Mouse (Mus musculus) heart, adult 18-20 months (tissue): Measurements from ENCODE around the gene CK137956. TPM values are rescaled to one million over a fixed set of nuclear protein-coding genes. Genes with fewer than 3 reads are reported as not detected.

Source experiments
- DNase-seq, 2 experiments: peaks; one replicate each; pipeline ENCODE4 v3.0.0; 2021 to 2022; ENCODE audit warnings: mixed read lengths in 1 of 2
- long read RNA-seq, 2 experiments: library from polyadenylated mRNA; stranded (forward); transcript quantifications; one replicate each; pipeline ENCODE4 v2.0.0; 2021
- total RNA-seq, 2 experiments: library from RNA; stranded (reverse); gene quantifications; 2 replicates each; pipeline ENCODE4 v1.2.3; 2021

The CK137956 gene
- not detected for total RNA-seq
- long read RNA-seq, experiment 1: 0 reads
- long read RNA-seq, experiment 2: 0 reads

DNA sequence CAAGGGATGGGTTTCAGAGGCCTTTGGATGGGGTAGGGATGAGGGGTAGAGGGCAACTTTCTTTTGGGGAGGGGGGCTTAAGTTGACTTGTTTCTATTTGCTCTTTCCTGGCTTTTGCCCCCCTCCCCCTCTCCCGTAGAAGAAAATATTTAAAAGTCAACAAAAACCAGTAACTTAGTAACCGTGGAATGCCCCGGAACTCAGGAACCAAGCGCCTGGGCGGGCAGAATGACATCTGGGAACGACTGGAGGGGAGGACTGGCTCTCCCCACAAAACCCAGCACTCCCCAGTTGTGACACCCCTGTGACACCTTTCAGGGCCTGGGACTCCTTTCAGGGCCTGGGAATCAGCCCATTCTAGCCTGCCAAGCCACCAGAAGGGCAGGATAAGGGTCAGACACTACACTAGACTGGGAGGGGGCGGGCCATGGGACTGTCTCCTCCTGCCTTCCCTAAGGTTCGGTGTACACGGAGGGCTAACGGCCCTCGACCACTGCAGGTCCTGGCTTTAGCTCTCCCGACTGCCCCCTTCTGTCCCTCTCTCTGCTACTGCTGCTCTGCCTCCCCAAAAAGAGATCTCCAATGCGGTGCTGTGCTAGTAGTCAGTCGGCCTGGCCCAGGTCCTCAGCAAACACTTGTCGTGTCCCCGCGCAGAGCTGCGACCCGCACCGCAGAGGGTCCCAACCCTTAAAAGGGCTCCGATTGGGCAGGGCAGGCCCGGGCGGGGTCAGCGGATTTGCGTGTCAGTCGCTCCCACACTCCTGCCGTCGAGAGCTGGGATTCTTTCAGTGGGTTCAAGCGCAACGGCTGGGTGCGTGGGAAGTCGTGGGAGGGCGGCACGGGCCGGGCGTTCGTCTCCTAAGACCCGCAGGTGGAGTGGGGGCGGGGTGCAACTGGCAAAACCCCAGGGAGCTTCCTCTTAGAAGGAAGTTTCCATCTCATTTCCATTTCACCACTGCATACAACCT lies at the start of gene CK137956:
Gene CK137956 (minus strand): TSS at position 51 of the 968 bp plus-strand sequence.
- no peak for DNase-seq

DNA sequence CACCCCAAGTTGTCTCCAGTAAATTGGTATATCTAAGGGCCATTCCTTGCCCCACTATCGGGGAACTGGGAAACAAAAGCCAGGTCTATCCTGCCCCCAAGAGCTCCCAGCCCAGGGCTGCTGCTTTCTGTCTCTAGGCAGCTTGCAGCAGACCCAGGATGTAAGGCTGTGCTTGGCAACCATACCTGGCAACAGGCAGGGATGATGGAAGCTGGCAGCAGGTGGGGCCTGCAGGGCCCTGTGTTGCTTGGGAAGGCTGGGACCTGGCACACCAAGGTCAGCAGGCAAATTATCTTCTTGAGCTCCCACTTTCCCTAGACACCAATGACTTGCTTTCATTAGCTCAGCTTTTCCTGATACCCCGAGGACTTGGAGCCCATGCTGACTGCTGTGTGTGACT lies 48.7 kb upstream of the CK137956 start:
- no peak for DNase-seq

DNA sequence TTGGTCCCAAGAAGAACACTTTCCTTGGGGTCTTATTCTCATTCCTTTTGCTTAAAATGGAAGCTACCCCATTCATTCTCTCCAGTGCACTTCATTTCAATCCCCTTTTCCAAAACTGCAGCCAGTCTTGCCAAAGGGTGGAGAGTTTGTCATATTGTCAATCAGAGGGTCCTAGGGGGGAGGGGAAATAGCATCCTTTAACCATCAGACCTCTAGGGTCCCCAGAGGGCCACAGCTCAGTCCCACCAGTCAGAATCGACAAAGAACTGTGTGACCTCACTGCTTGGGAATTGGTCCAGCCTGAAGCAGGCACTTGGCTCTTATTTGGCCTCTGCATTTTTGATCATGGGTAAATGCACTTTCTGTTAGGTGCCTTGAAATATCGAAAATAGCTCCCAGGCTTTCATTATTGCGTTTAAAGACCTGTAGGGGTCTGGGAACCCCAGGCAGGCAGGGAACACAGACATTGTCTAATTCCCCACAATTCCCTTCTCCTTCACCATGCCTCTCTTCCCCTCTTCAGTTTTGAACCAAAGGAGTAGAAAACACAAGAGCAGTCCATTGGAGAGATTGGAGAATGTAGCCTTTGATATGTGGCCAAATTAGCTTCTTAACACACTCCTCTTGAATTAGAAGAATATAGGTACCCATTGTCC lies 34.2 kb upstream of the CK137956 start:
- no peak for DNase-seq

DNA sequence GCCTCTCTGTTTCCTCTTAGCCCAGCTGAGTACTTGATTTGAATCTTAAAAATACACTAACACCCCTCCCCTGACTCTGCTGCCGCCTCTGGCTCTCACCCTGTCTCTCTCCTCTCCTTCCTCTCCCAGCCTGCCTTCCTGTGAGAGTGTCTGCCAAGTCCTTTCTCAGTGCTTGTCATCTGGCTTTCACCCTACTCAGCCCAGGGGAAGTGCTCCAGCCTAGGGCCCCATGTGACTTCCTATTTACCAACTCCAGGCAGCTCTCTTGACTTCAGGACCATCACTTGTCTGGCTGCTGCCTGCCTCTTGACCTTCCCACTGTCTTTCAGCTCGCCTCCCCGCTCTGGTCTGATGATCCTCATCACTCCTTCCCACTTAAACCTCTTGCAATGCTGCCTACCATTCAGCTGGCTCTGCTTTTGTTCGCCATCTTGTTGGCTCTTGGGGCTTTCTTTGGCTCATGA lies 31.9 kb upstream of the CK137956 start:
- peak in 1 of 2 experiments; percentile 3 for DNase-seq

DNA sequence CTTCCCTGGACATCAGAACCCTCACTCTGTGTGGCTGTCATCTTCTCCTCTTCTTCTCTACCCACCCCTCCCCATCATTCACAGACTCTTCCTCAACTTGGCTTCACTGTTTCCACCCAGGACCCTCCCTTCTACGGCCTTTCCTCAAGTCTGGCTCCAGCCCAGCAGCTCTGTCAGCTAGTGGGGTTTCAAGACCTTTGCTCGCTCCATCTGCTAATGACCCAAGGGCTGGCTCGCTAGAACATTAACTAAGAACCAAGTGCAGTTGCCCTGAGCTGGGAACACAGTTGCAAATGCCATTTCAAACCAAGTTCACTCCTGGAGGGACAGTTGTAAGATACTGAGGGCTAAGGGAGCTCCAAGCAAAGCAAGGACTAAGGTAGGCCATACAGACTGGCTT lies 28.5 kb upstream of the CK137956 start:
- no peak for DNase-seq

DNA sequence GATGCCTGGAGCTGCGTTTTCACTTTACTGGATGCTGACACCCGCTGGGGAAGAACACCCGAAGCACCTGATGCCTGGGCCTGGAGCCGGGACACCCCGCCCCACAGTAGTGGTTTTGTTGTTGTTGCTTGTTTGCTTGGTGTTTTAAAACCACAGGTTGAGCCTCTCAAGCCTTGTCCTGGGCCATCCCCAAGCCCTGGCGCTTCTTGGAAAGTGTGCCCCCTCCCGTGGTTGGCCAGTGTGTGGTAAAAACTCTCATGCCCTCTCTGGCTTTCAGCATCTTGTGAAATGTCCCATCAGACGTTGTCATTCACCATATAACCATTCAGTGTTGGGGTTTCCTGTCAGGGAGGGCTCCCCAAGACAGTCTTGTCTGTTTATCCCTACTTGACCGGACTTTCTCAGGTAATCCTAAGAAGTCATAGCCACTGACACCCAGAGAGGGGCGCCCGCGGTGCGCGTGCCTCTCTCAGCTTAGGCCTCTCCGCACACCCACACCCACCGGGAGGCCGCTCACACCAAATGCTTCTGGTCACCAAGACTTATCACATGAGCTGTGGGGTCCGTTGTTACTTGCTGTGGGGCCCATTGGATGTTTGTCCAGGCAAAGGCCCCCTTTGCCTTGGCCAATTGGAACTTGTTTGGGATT lies 18.7 kb upstream of the CK137956 start:
- no peak for DNase-seq

DNA sequence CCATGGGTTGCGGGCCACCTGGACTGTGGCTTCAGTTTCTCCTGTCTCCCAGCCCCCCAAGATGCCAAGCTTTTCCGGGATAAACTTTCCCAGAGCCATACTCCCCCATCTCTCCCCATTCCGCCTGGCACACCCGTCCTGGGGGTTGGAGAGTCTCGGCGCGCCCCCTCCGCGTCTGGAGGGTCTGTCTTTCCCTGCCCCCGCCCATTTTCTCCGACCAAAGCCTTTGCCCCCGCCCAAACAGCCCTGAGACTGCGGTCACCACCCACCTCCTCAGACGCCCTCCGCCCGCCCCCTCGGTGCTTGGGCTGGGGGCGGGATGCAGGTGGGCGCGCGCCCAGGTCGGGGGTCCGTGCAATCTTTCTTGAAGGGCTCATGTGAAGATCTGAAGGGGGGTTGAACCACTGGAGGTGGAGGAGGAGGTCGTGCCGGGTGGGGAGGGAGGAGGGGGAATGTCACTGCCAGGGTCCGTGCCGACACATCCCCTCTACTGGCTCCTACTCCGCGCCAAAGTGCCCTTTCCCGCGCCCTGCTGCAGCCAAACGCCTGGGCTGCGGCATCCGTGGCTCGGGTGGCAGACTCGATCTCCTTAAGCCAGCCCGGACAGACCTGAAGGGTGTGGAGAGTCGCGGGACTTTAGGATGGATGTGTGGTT lies 17.9 kb upstream of the CK137956 start:
- no peak for DNase-seq

DNA sequence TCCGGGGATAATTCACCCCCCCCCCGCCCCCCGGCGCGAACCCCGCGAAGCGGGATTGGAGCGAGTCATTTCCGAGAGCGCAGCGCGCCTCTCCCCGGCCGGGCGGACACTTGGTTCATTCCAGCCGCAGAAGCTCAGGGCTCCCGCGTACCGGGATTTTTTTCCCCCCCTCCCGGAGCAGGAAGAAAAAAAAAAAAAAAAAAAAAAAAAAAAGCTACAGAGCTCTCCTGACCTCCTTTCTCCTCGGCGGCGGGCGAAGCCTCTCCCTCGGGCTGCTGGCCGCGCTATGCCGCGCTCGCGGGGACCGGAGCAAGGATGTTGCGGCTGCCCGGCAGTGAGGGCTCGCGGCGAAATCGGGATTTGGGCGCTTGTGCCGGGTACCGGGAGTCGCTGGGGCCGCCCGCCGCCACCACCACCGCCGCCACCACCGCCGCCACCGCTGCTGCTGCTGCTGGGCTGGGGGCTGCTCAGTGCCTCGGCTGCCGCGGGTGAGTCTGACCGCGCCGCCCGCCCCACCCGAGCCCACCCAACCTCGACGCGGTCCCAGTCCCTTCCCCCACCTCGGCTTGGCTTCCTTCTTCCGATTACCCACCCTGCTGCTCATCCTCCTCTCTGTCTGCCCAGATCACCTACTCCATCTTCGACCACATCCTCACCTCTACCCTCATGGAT lies 17.2 kb upstream of the CK137956 start, which contains the start of gene Csmd2:
Gene Csmd2 (plus strand): TSS at position 74 of the 672 bp plus-strand sequence.
- no peak for DNase-seq

DNA sequence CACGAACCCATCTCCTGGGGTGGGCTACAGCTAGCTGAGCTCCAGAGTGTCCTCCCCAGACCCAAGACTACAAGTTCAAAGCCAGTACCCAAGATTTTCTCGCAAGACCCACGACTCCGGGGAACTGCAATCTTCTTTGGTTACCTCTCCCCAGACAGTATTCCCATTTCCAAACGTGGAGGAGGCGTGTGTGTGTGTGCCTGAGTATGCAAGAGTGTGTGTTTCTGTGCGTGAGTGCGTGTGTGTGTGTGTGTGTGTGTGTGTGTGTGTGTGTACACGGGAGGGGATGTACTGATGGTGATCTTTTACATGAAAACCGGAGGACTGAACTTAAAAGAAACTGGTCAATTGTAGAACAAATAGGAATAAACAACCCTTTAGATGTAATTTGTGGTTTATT lies 16.5 kb upstream of the CK137956 start:
- DNase-seq: no peak

DNA sequence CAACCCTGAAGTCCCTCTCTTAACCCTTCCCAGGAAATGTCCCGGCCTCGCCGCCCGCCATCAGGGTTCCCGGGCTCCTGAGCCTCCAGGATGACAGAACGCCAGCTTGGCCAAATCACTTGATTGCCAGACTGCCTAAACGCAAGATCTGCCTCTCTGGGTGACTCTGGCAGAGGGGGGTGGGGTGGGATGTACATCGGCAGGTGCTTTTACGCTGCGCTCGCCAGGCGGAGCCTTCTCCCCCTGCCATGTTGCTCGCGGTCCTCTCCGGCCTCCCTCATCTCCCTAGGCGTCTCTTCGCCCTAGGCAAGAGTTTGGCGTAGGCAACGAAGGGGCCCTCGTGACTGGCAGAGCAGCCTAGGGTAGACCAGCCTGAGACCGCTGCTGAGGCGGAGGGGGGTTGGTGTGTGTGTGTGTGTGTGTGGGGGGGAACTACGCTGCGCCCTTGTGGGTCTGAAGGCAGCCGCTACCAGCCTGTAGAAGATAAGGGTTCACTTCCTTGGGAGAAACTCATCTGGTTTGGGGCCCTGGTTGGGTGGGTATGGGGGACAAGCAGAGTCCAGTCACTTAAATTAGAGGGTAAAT lies 15.8 kb upstream of the CK137956 start:
- no peak for DNase-seq

DNA sequence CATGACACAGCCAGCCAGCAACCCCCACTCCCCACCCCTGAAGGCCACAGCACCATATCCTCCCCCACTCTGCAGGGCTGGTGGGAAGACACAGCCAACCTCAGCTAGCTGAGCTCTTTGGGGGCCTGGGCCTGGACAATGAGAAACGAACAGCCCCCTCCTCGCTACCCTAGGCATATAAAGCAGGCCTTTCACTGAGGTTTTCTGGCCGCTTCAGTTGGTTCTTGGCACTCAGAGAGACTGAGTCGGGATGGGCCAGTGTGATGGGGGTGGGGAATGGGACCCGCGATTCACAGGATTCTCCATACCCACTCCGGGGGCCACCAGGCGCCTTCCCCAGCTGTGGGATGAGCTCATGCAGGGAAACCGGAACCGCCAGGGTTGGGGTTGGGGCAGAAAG lies 15.1 kb upstream of the CK137956 start:
- no peak for DNase-seq

DNA sequence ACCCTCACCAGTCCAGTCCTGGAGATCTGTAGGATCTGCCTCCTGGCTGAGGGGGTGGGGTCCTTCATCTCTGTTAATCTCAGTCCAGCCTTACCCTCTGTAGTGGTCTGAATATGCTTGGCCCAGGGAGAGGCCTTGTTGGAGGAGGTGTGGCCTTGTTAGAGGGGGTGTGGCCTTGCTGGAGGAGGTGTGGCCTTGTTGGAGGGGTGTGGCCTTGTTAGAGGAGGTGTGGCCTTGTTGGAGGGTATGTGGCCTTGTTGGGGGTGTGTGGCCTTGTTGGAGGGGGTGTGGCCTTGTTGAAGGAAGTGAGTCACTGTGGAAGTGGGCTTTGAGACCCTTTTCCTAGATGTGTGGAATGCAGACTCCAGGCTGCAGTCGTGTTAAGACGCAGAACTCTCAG lies 13.7 kb upstream of the CK137956 start:
- no peak for DNase-seq

DNA sequence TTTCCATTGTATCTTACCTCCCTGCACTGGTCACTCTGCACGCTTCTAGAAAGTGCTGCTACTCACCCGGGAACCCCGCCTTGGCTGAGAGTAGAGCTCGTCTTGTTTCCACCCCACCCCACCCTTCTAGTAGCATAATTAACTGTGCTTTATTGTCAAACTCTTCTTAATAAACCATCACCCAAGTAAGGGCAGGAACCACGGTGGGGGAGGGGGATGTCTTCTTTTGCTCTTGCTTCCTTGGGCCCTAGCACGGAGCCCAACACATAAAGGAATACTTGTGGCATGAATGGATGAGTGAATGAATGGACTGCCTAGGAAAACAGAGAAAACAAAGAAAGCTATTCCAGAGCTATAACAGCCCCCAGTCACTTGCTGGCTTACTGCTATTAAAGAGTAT lies 10.4 kb upstream of the CK137956 start:
- no peak for DNase-seq

DNA sequence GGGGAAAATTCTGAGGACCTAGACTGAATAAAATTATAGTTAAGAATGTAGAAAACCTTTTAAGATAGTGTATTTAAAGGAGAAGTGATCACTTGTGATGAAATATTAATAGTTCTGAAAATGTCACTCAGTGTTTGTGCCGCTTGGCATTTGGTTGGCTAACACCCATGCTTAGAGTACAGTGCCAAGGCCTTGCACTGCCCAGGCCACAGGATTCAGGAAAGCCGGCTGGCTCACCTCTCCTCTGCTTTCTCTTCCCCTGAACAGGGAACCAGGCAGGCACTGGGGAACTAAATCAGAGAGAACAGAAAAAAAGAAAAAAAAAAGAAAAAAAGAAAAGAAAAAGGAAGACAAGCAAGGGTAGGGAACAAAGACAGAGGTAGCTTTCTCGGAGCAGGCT lies 2.2 kb upstream of the CK137956 start:
- DNase-seq: no peak

DNA sequence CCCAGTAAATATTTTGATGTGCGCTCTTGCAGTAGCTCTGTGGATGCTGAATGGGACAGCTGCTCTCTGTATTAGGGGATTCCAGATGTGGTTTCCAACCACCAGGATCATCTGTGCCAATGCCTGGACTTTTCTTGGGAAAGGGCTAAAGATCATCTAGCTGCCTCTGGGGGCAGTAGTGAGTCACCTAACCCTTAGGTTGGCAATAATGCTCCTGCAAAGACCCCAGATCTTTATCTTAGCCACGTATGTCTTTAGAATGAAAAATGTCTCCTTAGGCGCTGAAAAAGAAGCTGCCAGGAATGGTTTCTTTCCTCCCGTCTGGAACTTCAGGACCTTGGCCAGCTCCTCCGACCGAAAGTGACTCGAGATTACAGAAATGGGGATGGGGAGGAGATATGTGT lies 731 bp downstream of the CK137956 start:
- peak in 1 of 2 experiments; percentile 39 for DNase-seq

DNA sequence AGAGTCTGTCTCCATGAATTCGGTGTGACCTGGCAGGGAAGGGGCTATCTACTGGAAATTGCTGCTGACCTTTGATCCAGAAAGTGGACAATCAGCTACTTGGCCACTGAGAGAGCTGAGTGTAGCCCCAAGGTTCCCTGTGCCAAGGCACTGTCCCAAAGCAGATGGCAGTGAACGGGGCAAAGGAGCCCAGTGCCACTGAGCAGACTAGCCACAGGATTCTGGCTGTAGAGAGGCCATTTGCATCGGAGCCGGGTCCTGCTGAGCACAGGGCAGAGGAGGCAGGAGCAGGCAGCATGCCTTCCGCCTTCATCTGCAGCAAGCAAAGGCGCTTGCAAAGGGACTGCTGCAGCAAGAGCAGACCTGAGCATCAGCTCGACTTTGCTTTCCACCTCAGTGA lies 1.6 kb downstream of the CK137956 start:
- no peak for DNase-seq

DNA sequence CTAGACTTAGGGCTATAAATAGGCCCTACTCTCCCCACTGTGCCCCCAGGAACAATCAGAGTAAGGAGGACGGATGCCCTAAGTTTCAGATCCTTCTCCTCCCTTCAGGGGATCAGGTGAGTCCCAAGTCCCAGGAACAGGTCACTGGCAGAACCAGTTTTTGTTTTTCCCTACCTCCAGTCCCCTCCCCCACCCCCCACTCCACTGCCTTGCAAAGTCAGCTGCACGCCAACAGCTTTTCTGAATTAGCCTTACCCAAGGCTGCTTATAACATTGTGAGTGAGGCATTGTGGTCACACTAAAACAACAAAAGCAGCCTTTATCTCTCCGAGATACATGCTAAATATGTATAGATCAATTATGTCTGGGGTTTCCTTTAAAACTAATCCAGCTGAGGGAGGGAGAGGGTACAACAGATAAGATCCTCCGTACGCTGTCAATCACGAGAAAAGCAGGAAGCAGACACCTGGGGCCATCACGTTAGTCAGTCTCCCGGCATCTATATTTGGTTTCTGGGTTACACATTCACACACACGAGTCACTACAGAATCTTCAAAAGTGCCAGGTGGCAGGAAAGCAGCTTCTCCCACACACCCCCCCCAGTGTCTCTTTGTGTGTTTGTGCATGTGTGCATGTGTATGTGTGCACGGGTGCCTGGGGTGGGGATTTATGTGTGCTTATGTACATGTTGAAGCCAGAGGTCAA lies 17.6 kb downstream of the CK137956 start:
- DNase-seq: no peak

DNA sequence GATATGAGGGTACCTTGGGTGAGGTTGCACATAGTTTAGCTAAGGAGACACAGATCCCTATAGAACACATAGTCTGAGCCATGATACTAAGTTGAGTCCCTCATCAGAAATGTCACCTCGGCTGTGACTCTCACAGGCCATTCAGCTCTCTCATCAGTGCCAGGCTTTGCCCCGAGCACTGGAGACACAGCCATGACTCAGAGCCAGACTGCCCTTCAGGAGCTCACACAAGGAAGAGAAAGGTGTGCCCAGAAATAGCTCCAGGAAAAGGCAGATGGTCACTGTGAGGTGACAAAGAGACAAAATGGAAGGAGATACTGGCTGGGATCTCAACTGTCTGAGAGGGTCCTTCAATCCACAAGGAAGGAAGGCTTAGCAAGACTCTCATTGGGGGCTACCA lies 23.1 kb downstream of the CK137956 start:
- no peak for DNase-seq

DNA sequence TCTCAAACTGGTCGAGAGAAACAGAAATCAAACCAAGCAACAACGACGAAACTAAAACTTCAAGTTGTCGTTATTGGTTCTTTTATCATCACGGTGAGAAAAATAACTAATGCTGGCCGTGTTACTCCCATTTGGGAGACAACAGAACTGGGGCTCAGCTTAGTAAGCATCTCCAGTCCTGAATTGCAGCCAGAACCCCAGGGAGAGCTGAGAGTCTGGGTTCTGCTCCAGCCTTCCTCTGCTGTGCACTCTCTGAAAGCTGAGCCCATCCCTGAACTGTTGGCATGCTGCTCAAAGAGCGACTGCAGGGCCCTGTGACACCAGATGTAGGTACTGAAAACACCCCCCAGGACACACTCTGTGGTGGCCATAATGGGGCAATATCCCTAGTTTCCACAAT lies 33.3 kb downstream of the CK137956 start:
- DNase-seq: no peak

DNA sequence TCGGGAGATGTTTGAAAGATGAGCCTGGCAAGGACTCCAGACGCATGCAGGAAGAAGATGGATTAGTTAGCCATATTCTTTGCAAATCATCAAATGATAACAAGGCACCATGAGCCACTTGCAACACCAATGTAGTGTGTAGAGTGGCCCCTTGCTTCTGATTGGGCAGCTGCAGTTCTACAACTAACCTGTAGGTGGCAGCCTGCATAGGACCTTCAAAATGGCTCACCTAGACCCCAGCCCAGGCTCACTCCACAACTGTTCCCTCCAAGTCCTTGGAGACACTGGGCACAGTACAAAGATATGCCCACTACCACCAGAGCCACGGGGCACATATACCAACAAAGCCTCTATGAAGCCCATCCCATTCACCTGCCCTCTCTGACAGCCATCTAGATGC lies 35.4 kb downstream of the CK137956 start:
- DNase-seq: peak in 1 of 2 experiments; percentile 6

DNA sequence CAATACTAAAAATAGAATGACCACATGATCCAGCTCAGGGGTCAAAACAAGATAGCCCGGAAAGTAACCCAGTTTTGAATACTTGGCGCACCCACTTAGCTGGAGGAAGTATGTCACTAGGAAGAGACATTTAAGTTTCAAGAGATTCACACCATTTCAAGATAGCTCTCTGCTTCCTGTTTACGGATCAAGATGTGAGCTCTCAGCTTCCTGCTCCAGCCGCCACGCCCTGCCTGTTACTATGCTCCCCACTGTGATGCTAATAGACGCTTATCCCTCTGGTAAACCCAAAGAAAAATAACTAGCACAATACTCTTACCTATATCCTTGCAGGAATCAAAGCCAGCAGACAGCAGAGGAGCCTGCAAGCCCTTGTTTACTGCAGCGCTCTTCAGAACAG lies 57.2 kb downstream of the CK137956 start:
- no peak for DNase-seq
